Mouse (Mus musculus) CH12.LX (cell line): ENCODE results near the gene C1qtnf1. TPM values are rescaled to one million over a fixed set of nuclear protein-coding genes. Genes with fewer than 3 reads are reported as not detected.

Experiments used
- DNase-seq: peaks from one replicate; pipeline ENCODE4 v3.0.0-alpha.2; 2013; ENCODE audit errors: extremely low read depth
- H3K27ac ChIP-seq: 2 replicates; pipeline ENCODE4 v1.5.1; 2012; ENCODE audit warnings: low read depth, mild to moderate bottlenecking, control low read depth, moderate library complexity; ENCODE audit not compliant: insufficient read depth
- H3K27me3 ChIP-seq: replicated peaks from 2 replicates; pipeline ENCODE3; 2012; ENCODE audit warnings: inconsistent platforms
- H3K36me3 ChIP-seq, 2 experiments: replicated peaks in 1 of 2; 2 replicates each; pipeline versions ENCODE3 to v1.6.1; 2012; ENCODE audit warnings: inconsistent platforms in 1 of 2, low read length in 1 of 2, mild to moderate bottlenecking in 1 of 2, mixed read lengths in 1 of 2, moderate library complexity in 1 of 2; ENCODE audit not compliant: control insufficient read depth in 1 of 2, insufficient read depth in 1 of 2
- H3K4me1 ChIP-seq, 2 experiments: 2 replicates each; pipeline ENCODE4 v1.6.1; 2012; ENCODE audit warnings: inconsistent platforms in 1 of 2, moderate library complexity in 1 of 2; ENCODE audit not compliant: insufficient read depth in 2 of 2, control insufficient read depth in 1 of 2
- H3K4me2 ChIP-seq: 2 replicates; pipeline ENCODE4 v1.6.1; 2012; ENCODE audit warnings: low read depth, mild to moderate bottlenecking, control low read depth; ENCODE audit not compliant: poor library complexity, insufficient read depth, severe bottlenecking
- H3K4me3 ChIP-seq, 3 experiments: fragments of 150-350 bp in 1 of 3; sonication (generic) in 1 of 3; replicated peaks in 1 of 3; 2 replicates each; pipeline versions ENCODE3 to v1.5.1; 2011 to 2012; ENCODE audit warnings: low read depth in 2 of 3, low read length in 2 of 3, mild to moderate bottlenecking in 2 of 3, moderate library complexity in 2 of 3, control low read depth in 1 of 3, improper control_type of control experiment in 1 of 3, inconsistent platforms in 1 of 3, mixed read lengths in 1 of 3; ENCODE audit not compliant: poor library complexity in 1 of 3
- H3K79me2 ChIP-seq: replicated peaks from 2 replicates; pipeline ENCODE4 v1.6.1; 2012; ENCODE audit warnings: mild to moderate bottlenecking, moderate library complexity; ENCODE audit not compliant: control insufficient read depth, poor library complexity, insufficient read depth, severe bottlenecking; ENCODE audit errors: extremely low read depth
- H3K9ac ChIP-seq: 2 replicates; pipeline ENCODE4 v1.6.1; 2012; ENCODE audit warnings: low read depth, mild to moderate bottlenecking, control low read depth, moderate library complexity; ENCODE audit not compliant: insufficient read depth
- H3K9me3 ChIP-seq: replicated peaks from 2 replicates; pipeline ENCODE3; 2012; ENCODE audit warnings: low read length, inconsistent platforms, mixed read lengths
- BHLHE40 ChIP-seq: IDR thresholded peaks from 2 replicates; pipeline ENCODE4 v1.6.1; 2011; ENCODE audit warnings: mild to moderate bottlenecking, low read depth, low read length, improper control_type of control experiment
- CHD1 ChIP-seq: IDR thresholded peaks from 2 replicates; pipeline ENCODE4 v1.6.1; 2012; ENCODE audit warnings: low read depth, low read length, improper control_type of control experiment, inconsistent platforms
- CHD2 ChIP-seq: IDR thresholded peaks from 2 replicates; pipeline ENCODE4 v1.6.1; 2011; ENCODE audit warnings: low read length, improper control_type of control experiment
- CTCF ChIP-seq, 2 experiments: IDR thresholded peaks in 1 of 2; conservative IDR thresholded peaks in 1 of 2; 2 replicates each; pipeline ENCODE4 v1.5.1; 2011 to 2012; ENCODE audit warnings: low read depth in 2 of 2, low read length in 2 of 2, improper control_type of control experiment in 1 of 2, inconsistent platforms in 1 of 2, mild to moderate bottlenecking in 1 of 2, moderate library complexity in 1 of 2
- E2F4 ChIP-seq: IDR thresholded peaks from 2 replicates; pipeline ENCODE4 v1.6.1; 2011; ENCODE audit warnings: low read depth, low read length, improper control_type of control experiment; ENCODE audit not compliant: insufficient replicate concordance
- ELF1 ChIP-seq: IDR thresholded peaks from 2 replicates; pipeline ENCODE4 v1.6.1; 2014; ENCODE audit warnings: low read depth, mild to moderate bottlenecking, inconsistent platforms, low read length, improper control_type of control experiment
- EP300 ChIP-seq: IDR thresholded peaks from 2 replicates; pipeline ENCODE4 v1.6.1; 2011; ENCODE audit warnings: low read length, improper control_type of control experiment
- ETS1 ChIP-seq: conservative IDR thresholded peaks from 2 replicates; pipeline ENCODE4 v1.6.1; 2012; ENCODE audit warnings: low read depth, mild to moderate bottlenecking, inconsistent platforms, low read length, improper control_type of control experiment, moderate library complexity
- GABPA ChIP-seq: IDR thresholded peaks from 2 replicates; pipeline ENCODE4 v1.6.1; 2012; ENCODE audit warnings: low read depth, low read length, improper control_type of control experiment, inconsistent platforms; ENCODE audit not compliant: insufficient replicate concordance
- HCFC1 ChIP-seq: IDR thresholded peaks from 2 replicates; pipeline ENCODE4 v1.6.1; 2012; ENCODE audit warnings: low read depth, mild to moderate bottlenecking, inconsistent platforms, low read length, improper control_type of control experiment
- IRF4 ChIP-seq: IDR thresholded peaks from 2 replicates; pipeline ENCODE4 v1.6.1; 2014; ENCODE audit warnings: low read depth, mild to moderate bottlenecking, inconsistent platforms, low read length, improper control_type of control experiment
- JUN ChIP-seq: IDR thresholded peaks from 2 replicates; pipeline ENCODE4 v1.6.1; 2011; ENCODE audit warnings: low read depth, mild to moderate bottlenecking, low read length, improper control_type of control experiment, moderate library complexity; ENCODE audit not compliant: insufficient read depth
- JUND ChIP-seq: conservative IDR thresholded peaks from 2 replicates; pipeline ENCODE4 v1.6.1; 2011; ENCODE audit warnings: low read depth, low read length, improper control_type of control experiment
- KAT2A ChIP-seq: IDR thresholded peaks from 2 replicates; pipeline ENCODE4 v1.6.1; 2012; ENCODE audit warnings: low read length, improper control_type of control experiment, inconsistent platforms; ENCODE audit not compliant: insufficient replicate concordance
- MAFK ChIP-seq: IDR thresholded peaks from 2 replicates; pipeline ENCODE4 v1.6.1; 2011; ENCODE audit warnings: low read length, improper control_type of control experiment; ENCODE audit not compliant: insufficient replicate concordance
- MAX ChIP-seq: IDR thresholded peaks from 2 replicates; pipeline ENCODE4 v1.6.1; 2011; ENCODE audit warnings: low read length, improper control_type of control experiment
- MAZ ChIP-seq: IDR thresholded peaks from 2 replicates; pipeline ENCODE4 v1.6.1; 2012; ENCODE audit warnings: low read depth, mild to moderate bottlenecking, inconsistent platforms, low read length, improper control_type of control experiment, moderate library complexity
- MEF2A ChIP-seq: IDR thresholded peaks from 2 replicates; pipeline ENCODE4 v1.6.1; 2014; ENCODE audit warnings: low read depth, mild to moderate bottlenecking, inconsistent platforms, low read length, improper control_type of control experiment, borderline replicate concordance
- MYC ChIP-seq: IDR thresholded peaks from 2 replicates; pipeline ENCODE4 v1.6.1; 2011; ENCODE audit warnings: low read depth, mild to moderate bottlenecking, improper control_type of control experiment, low read length
- NELFE ChIP-seq: IDR thresholded peaks from 2 replicates; pipeline ENCODE4 v1.6.1; 2011; ENCODE audit warnings: low read depth, low read length, improper control_type of control experiment
- NRF1 ChIP-seq: IDR thresholded peaks from 2 replicates; pipeline ENCODE4 v1.6.1; 2014; ENCODE audit warnings: low read depth, mild to moderate bottlenecking, inconsistent platforms, low read length, improper control_type of control experiment, moderate library complexity
- PAX5 ChIP-seq: IDR thresholded peaks from 2 replicates; pipeline ENCODE4 v1.6.1; 2012; ENCODE audit warnings: low read length, inconsistent platforms, mixed read lengths
- POLR2A ChIP-seq: IDR thresholded peaks from 2 replicates; pipeline ENCODE4 v1.6.1; 2011; ENCODE audit warnings: low read depth, mild to moderate bottlenecking, improper control_type of control experiment, low read length
- POLR2AphosphoS2 ChIP-seq: IDR thresholded peaks from 2 replicates; pipeline ENCODE4 v1.6.1; 2011; ENCODE audit warnings: low read depth, low read length, improper control_type of control experiment
- RAD21 ChIP-seq: IDR thresholded peaks from 2 replicates; pipeline ENCODE4 v1.6.1; 2011; ENCODE audit warnings: low read depth, mild to moderate bottlenecking, low read length, improper control_type of control experiment, moderate library complexity
- SIN3A ChIP-seq: IDR thresholded peaks from 2 replicates; pipeline ENCODE4 v1.6.1; 2012; ENCODE audit warnings: low read length, improper control_type of control experiment, inconsistent platforms
- SMC3 ChIP-seq: IDR thresholded peaks from 2 replicates; pipeline ENCODE4 v1.6.1; 2011; ENCODE audit warnings: low read depth, low read length, improper control_type of control experiment
- TBP ChIP-seq: conservative IDR thresholded peaks from 2 replicates; pipeline ENCODE4 v1.6.1; 2011; ENCODE audit warnings: low read depth, low read length, improper control_type of control experiment
- TCF12 ChIP-seq: IDR thresholded peaks from 2 replicates; pipeline ENCODE4 v1.6.1; 2014; ENCODE audit warnings: low read depth, mild to moderate bottlenecking, inconsistent platforms, low read length, improper control_type of control experiment
- UBTF ChIP-seq: IDR thresholded peaks from 2 replicates; pipeline ENCODE4 v1.6.1; 2012; ENCODE audit warnings: low read depth, mild to moderate bottlenecking, inconsistent platforms, low read length, improper control_type of control experiment, moderate library complexity
- USF1 ChIP-seq: IDR thresholded peaks from 2 replicates; pipeline ENCODE4 v1.6.1; 2014; ENCODE audit warnings: low read depth, mild to moderate bottlenecking, inconsistent platforms, low read length, improper control_type of control experiment
- USF2 ChIP-seq: conservative IDR thresholded peaks from 2 replicates; pipeline ENCODE4 v1.6.1; 2011; ENCODE audit warnings: low read depth, low read length, improper control_type of control experiment
- ZC3H11A ChIP-seq: IDR thresholded peaks from 2 replicates; pipeline ENCODE4 v1.6.1; 2012; ENCODE audit warnings: low read depth, mild to moderate bottlenecking, inconsistent platforms, low read length, improper control_type of control experiment
- ZKSCAN1 ChIP-seq: IDR thresholded peaks from 2 replicates; pipeline ENCODE4 v1.6.1; 2012; ENCODE audit warnings: low read depth, inconsistent platforms, low read length, improper control_type of control experiment, borderline replicate concordance
- ZMIZ1 ChIP-seq: IDR thresholded peaks from 2 replicates; pipeline ENCODE4 v1.6.1; 2012; ENCODE audit warnings: low read depth, mild to moderate bottlenecking, inconsistent platforms, low read length, improper control_type of control experiment
- ZNF384 ChIP-seq: IDR thresholded peaks from 2 replicates; pipeline ENCODE4 v1.6.1; 2012; ENCODE audit warnings: low read depth, low read length, improper control_type of control experiment, inconsistent platforms
- dilution Hi-C: fragments of 300-500 bp; cut with MboI; formaldehyde crosslinking; loops from 2 replicates; pipeline ENCODE4 v1.14.3; 2020; ENCODE audit warnings: low sequenced_read_pairs; ENCODE audit not compliant: extremely low pct_unique_long_range_greater_than_20kb, extremely low pct_ligation_motif_present
- in situ Hi-C: fragments of 300-500 bp; cut with MboI; formaldehyde crosslinking; loops from 3 replicates; pipeline ENCODE4 v1.14.3; 2019; ENCODE audit warnings: low sequenced_read_pairs, low pct_ligation_motif_present, low pct_unique_long_range_greater_than_20kb, mixed read lengths
- polyA plus RNA-seq: library from polyadenylated mRNA; unstranded; fragments of >175 nt; gene quantifications from 2 replicates; pipeline ENCODE4 v1.2.1, GENCODE M21; 2012; ENCODE audit warnings: low read depth; ENCODE audit not compliant: insufficient read length
- total RNA-seq, 2 experiments: library from RNA; depleted of rRNA; stranded (reverse); fragments of 300-350 nt in 1 of 2; fragments of >200 nt in 1 of 2; gene quantifications; 2 replicates each; pipeline ENCODE4 v1.2.3; 2012 to 2014

The C1qtnf1 gene
- total and polyA plus RNA-seq, 3 experiments = 0.13 to 0.19 TPM; not detected in 1

DNA sequence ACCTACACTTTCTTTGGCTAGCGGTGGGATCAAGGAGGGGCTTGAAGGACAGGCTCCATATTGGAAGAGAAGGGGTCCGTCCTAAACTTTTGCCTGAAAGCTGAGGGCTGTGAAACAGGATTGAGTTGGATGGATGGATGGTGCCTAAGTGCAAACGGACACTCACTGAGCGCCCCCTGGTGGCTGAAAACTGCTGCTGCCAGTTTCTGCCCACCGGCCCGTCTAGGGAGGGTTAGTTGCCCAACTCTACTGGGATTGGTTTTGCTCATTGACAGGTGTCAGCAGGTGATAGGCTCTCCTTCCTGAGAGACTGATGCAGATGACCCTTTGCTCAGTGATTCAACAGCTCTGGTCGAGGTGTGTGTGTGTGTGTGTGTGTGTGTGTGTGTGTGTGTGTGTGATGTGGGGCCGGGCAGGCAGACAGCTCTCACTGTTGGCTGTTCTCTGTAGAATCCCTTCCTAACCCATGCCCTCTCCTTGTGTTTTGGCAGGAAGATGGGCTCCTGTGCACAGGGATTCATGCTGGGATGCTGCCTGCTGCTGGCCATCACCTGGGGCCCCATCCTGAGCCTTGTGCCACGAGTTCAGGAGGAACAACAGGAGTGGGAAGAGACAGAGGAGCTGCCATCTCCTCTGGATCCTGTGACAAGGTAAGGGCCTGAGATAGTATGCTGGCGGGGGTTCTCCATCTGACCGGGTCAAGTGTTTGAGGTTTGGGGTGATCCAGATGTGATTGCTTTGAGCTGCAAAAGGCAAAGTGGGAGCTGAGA, 15.4 kb downstream of the C1qtnf1 start:
- no peak overlapping the region for H3K9ac ChIP-seq
- no peaks in the 10 kb centered on the region for H3K79me2 ChIP-seq
- no peak overlapping the region for H3K4me2 ChIP-seq
- no peak overlapping the region for H3K4me3 ChIP-seq
- no peak overlapping the region for H3K27ac ChIP-seq
- in situ Hi-C loops = loop anchor here (10.0 to 25.0 kb wide), 2 partner anchors 61 to 294 kb away; no protein-coding TSS in a partner anchor
- peaks cover 0 to 5% of the 10 kb centered on the region in 2 experiments; a peak in 2 of 4 replicates for H3K4me1 ChIP-seq
- H3K36me3 ChIP-seq = no peaks in the 10 kb centered on the region
- TF ChIP-seq ELF1 (peak; percentile 26; the same call in 1 of the 2 replicates), ZC3H11A (peak; percentile 78), NELFE (peak; percentile 46; the same call in 1 of the 2 replicates), CHD1 (no peak), IRF4 (peak; percentile 47; the same call in 1 of the 2 replicates), TBP (no peak), KAT2A (0 out of 2 replicates have a peak, but pooled peaks have one; percentile 21), MEF2A (0 out of 2 replicates have a peak, but pooled peaks have one; percentile 25), JUND (no peak), MAZ (no peak), UBTF (no peak), POLR2AphosphoS2 (no peak), HCFC1 (no peak), BHLHE40 (no peak), ZMIZ1 (no peak), NRF1 (0 out of 2 replicates have a peak, but pooled peaks have one; percentile 19), USF2 (no peak), GABPA (no peak), USF1 (no peak), RAD21 (peak; percentile 88), POLR2A (no peak), SIN3A (no peak), ETS1 (no peak), E2F4 (no peak), ZKSCAN1 (no peak), CTCF (conservative IDR thresholded peaks at IDR 0.05 in 1 of 2, IDR thresholded peaks at IDR 0.05 in 1 of 2; ENCODE audit: low read depth in 2 of 2, low read length in 2 of 2) (peak; percentile 96 to 97), SMC3 (peak; percentile 97), PAX5 (no peak), JUN (no peak), EP300 (no peak), ZNF384 (no peak), MAFK (no peak), MAX (0 out of 2 replicates have a peak, but pooled peaks have one; percentile 21), TCF12 (0 out of 2 replicates have a peak, but pooled peaks have one; percentile 14), MYC (no peak), CHD2 (0 out of 2 replicates have a peak, but pooled peaks have one; percentile 28)
- TF ChIP-seq, all 38 proteins: peak for 13
- H3K9me3 ChIP-seq = peaks cover 5% of the 10 kb centered on the region
- peaks cover 85% of the 10 kb centered on the region for H3K27me3 ChIP-seq
- peak; percentile 73 for DNase-seq
- dilution Hi-C loops = no loop called here
